Mouse (Mus musculus): ENCODE measurements around the gene Fcrlb. TPM values are rescaled to one million over a fixed set of nuclear protein-coding genes. Genes with fewer than 3 reads are reported as not detected.

The Fcrlb gene
- polyA plus RNA-seq, 1 experiment from 2014 or later = 0.32 TPM

- H3K27ac ChIP-seq = no peak overlapping the region
- H3K9me3 ChIP-seq (replicated peaks; ENCODE audit: low read length) = no peaks in the 10 kb centered on the region
- no peaks in the 10 kb centered on the region for H3K27me3 ChIP-seq (ENCODE audit: insufficient read depth, low read length)
- WGBS = 31% methylated on average over 10 of the region's 10 CpGs
- no peak overlapping the region for H3K4me2 ChIP-seq (ENCODE audit: low read length)
- no peak overlapping the region for H3K9ac ChIP-seq (ENCODE audit: low read depth, low read length)
- no peak overlapping the region for H3K4me3 ChIP-seq (replicated peaks; ENCODE audit: low read depth, low read length)
- peak; percentile 90 for DNase-seq (ENCODE audit: low spot score)
- ATAC-seq (replicated peaks; ENCODE audit: low FRiP score, low read depth) = peak; percentile 29; the same call in 1 of the 2 replicates
- H3K4me1 ChIP-seq (replicated peaks; ENCODE audit: insufficient read depth, low read length) = no peaks in the 10 kb centered on the region
- no peaks in the 10 kb centered on the region for H3K36me3 ChIP-seq (ENCODE audit: insufficient read depth, low read length)
- peak; percentile 93 for TF ChIP-seq CTCF (IDR thresholded peaks at IDR 0.05; ENCODE audit: low read depth)
These were observed 11.1 kb downstream of the Fcrlb start for GRCm38 (mm10) chr1:170901536-170902238.

GRCm38 (mm10) chr1:170900799-170901467, 11.8 kb downstream of the Fcrlb start:
- 0 out of 2 replicates have a peak overlapping the region, but pooled peaks have one; percentile 3 for H3K4me2 ChIP-seq (ENCODE audit: low read length)
- WGBS = 41% methylated on average over 10 of the region's 10 CpGs
- H3K4me1 ChIP-seq (replicated peaks; ENCODE audit: insufficient read depth, low read length) = no peaks in the 10 kb centered on the region
- no peak overlapping the region for H3K4me3 ChIP-seq (replicated peaks; ENCODE audit: low read depth, low read length)
- no peaks in the 10 kb centered on the region for H3K9me3 ChIP-seq (replicated peaks; ENCODE audit: low read length)
- H3K27ac ChIP-seq = no peak overlapping the region
- DNase-seq (ENCODE audit: low spot score) = peak; percentile 88
- H3K36me3 ChIP-seq (ENCODE audit: insufficient read depth, low read length) = no peaks in the 10 kb centered on the region
- H3K9ac ChIP-seq (ENCODE audit: low read depth, low read length) = no peak overlapping the region
- no peaks in the 10 kb centered on the region for H3K27me3 ChIP-seq (ENCODE audit: insufficient read depth, low read length)
- no peak for ATAC-seq (replicated peaks; ENCODE audit: low FRiP score, low read depth)
- peak; percentile 77 for TF ChIP-seq CTCF (IDR thresholded peaks at IDR 0.05; ENCODE audit: low read depth)

GRCm38 (mm10) chr1:170898413-170899075, 14.2 kb downstream of the Fcrlb start:
- no peaks in the 10 kb centered on the region for H3K4me1 ChIP-seq (replicated peaks; ENCODE audit: insufficient read depth, low read length)
- H3K27me3 ChIP-seq (ENCODE audit: insufficient read depth, low read length) = no peaks in the 10 kb centered on the region
- no peak overlapping the region for H3K27ac ChIP-seq
- no peak for ATAC-seq (replicated peaks; ENCODE audit: low FRiP score, low read depth)
- no peak overlapping the region for H3K4me2 ChIP-seq (ENCODE audit: low read length)
- no peak overlapping the region for H3K9ac ChIP-seq (ENCODE audit: low read depth, low read length)
- TF ChIP-seq CTCF (IDR thresholded peaks at IDR 0.05; ENCODE audit: low read depth) = no peak
- DNase-seq (ENCODE audit: low spot score) = no peak
- no peaks in the 10 kb centered on the region for H3K9me3 ChIP-seq (replicated peaks; ENCODE audit: low read length)
- WGBS = 66% methylated on average over 16 of the region's 16 CpGs
- no peaks in the 10 kb centered on the region for H3K36me3 ChIP-seq (ENCODE audit: insufficient read depth, low read length)
- H3K4me3 ChIP-seq (replicated peaks; ENCODE audit: low read depth, low read length) = no peak overlapping the region

- H3K27me3 ChIP-seq (ENCODE audit: insufficient read depth, low read length) = no peaks in the 10 kb centered on the region
- H3K4me2 ChIP-seq (ENCODE audit: low read length) = no peak overlapping the region
- H3K27ac ChIP-seq = no peak overlapping the region
- no peak overlapping the region for H3K4me3 ChIP-seq (replicated peaks; ENCODE audit: low read depth, low read length)
- TF ChIP-seq CTCF (IDR thresholded peaks at IDR 0.05; ENCODE audit: low read depth) = no peak
- no peaks in the 10 kb centered on the region for H3K36me3 ChIP-seq (ENCODE audit: insufficient read depth, low read length)
- no peak overlapping the region for H3K9ac ChIP-seq (ENCODE audit: low read depth, low read length)
- no peaks in the 10 kb centered on the region for H3K4me1 ChIP-seq (replicated peaks; ENCODE audit: insufficient read depth, low read length)
- no peaks in the 10 kb centered on the region for H3K9me3 ChIP-seq (replicated peaks; ENCODE audit: low read length)
- 80% methylated on average over 5 of the region's 5 CpGs for WGBS
- ATAC-seq (replicated peaks; ENCODE audit: low FRiP score, low read depth) = no peak
- DNase-seq (ENCODE audit: low spot score) = no peak
These were observed 16.0 kb downstream of the Fcrlb start for GRCm38 (mm10) chr1:170896651-170897281.

GRCm38 (mm10) chr1:170894603-170895602, 17.8 kb downstream of the Fcrlb start:
- no peaks in the 10 kb centered on the region for H3K9me3 ChIP-seq (replicated peaks; ENCODE audit: low read length)

More at GRCm38 (mm10) chr1:170894603-170895602, 17.8 kb downstream of the Fcrlb start:
- H3K9ac ChIP-seq (ENCODE audit: low read depth, low read length) = no peak overlapping the region
- ATAC-seq (replicated peaks; ENCODE audit: low FRiP score, low read depth) = no peak
- peak; percentile 74 for TF ChIP-seq CTCF (IDR thresholded peaks at IDR 0.05; ENCODE audit: low read depth)
- H3K36me3 ChIP-seq (ENCODE audit: insufficient read depth, low read length) = no peaks in the 10 kb centered on the region
- WGBS = 59% methylated on average over 9 of the region's 9 CpGs
- no peak overlapping the region for H3K4me2 ChIP-seq (ENCODE audit: low read length)
- peak; percentile 86 for DNase-seq (ENCODE audit: low spot score)
- no peak overlapping the region for H3K27ac ChIP-seq
- H3K4me3 ChIP-seq (replicated peaks; ENCODE audit: low read depth, low read length) = no peak overlapping the region
- no peaks in the 10 kb centered on the region for H3K4me1 ChIP-seq (replicated peaks; ENCODE audit: insufficient read depth, low read length)
- H3K27me3 ChIP-seq (ENCODE audit: insufficient read depth, low read length) = no peaks in the 10 kb centered on the region
